Comparison of ENCODE assay signal across 13 mouse cellular contexts in genomic region chr11:73148209-73148608, GRCm38 (mm10). TPM values are rescaled to one million over a fixed set of nuclear protein-coding genes. Genes with fewer than 3 reads are reported as not detected.
"Had no signal": no experiment of that assay in that cellular context is flagged by ENCODE, and none has a peak within 500 bp of the region (broad histone marks: within the 10 kb centered on the region; RNA-seq: fewer than 3 reads in every experiment).

No protein-coding gene starts in this region.

- H3K27ac ChIP-seq: layer of hippocampus, adult 2 months; limb, embryonic 10.5 days; liver, embryonic 15.5 days; neural tube, embryonic 15.5 days; stomach, postnatal 0 days had no signal

- H3K4me1 ChIP-seq: liver, embryonic 15.5 days; neural tube, embryonic 15.5 days had no signal

- H3K4me3 ChIP-seq: layer of hippocampus, adult 2 months; limb, embryonic 10.5 days; liver, embryonic 15.5 days; myocyte; neural tube, embryonic 15.5 days had no signal

- H3K27me3 ChIP-seq: liver, embryonic 15.5 days; neural tube, embryonic 15.5 days had no signal

- DNase-seq: kidney, postnatal 36 days; lung, adult 2 months; lung, postnatal 36 days; midbrain, embryonic 14.5 days; right cerebral cortex, adult 18-20 months; thymus, postnatal 14 days had no signal

- H3K36me3 ChIP-seq: limb, embryonic 10.5 days; liver, embryonic 15.5 days; neural tube, embryonic 15.5 days had no signal

- H3K9ac ChIP-seq: liver, embryonic 15.5 days; neural tube, embryonic 15.5 days had no signal

- H3K9me3 ChIP-seq: limb, embryonic 10.5 days; liver, embryonic 15.5 days; neural tube, embryonic 15.5 days had no signal

RNA-seq across cellular contexts. Expression of gene P2rx5, which starts 12.0 kb away (rescaled TPM):
- total RNA-seq: megakaryocyte progenitor cell, adult 5-6 weeks had no signal
- polyA plus RNA-seq: midbrain, embryonic 14.5 days had no signal
